Mouse (Mus musculus): ENCODE data around the gene Rab3a. TPM values are rescaled to one million over a fixed set of nuclear protein-coding genes. Genes with fewer than 3 reads are reported as not detected.

The Rab3a gene
- total RNA-seq (2022): 100 to 1,000 TPM; 732 to 771 (median 756) TPM

GRCm38 (mm10) chr8:70754043-70754870, at the start of gene Rab3a:
Gene Rab3a (plus strand): TSS chr8:70754679.
- DNase-seq (ENCODE audit: low spot score in 2 of 2): peak; percentile 97 to 98

GRCm38 (mm10) chr8:70708281-70708680, 46.2 kb upstream of the Rab3a start:
- DNase-seq (ENCODE audit: low spot score in 2 of 2): no peak

GRCm38 (mm10) chr8:70709794-70710193, 44.7 kb upstream of the Rab3a start:
- DNase-seq (ENCODE audit: low spot score in 2 of 2): no peak

GRCm38 (mm10) chr8:70710296-70710695, 44.2 kb upstream of the Rab3a start:
- no peak for DNase-seq (ENCODE audit: low spot score in 2 of 2)

- no peak for DNase-seq (ENCODE audit: low spot score in 2 of 2)
These were observed 43.4 kb upstream of the Rab3a start for GRCm38 (mm10) chr8:70711041-70711440.

GRCm38 (mm10) chr8:70713991-70714390, 40.5 kb upstream of the Rab3a start:
- no peak for DNase-seq (ENCODE audit: low spot score in 2 of 2)

GRCm38 (mm10) chr8:70715086-70715485, 39.4 kb upstream of the Rab3a start:
- no peak for DNase-seq (ENCODE audit: low spot score in 2 of 2)

GRCm38 (mm10) chr8:70716521-70717400, 37.7 kb upstream of the Rab3a start:
- no peak for DNase-seq (ENCODE audit: low spot score in 2 of 2)

- no peak for DNase-seq (ENCODE audit: low spot score in 2 of 2)
These were observed 36.2 kb upstream of the Rab3a start, which contains the start of gene Gm3336 for GRCm38 (mm10) chr8:70718297-70718696. Gene Gm3336 (plus strand): TSS chr8:70718543.

- DNase-seq (ENCODE audit: low spot score in 2 of 2): no peak
These were observed 34.6 kb upstream of the Rab3a start for GRCm38 (mm10) chr8:70719796-70720270.

GRCm38 (mm10) chr8:70720739-70721138, 33.7 kb upstream of the Rab3a start:
- DNase-seq (ENCODE audit: low spot score in 2 of 2): peak in 1 of 2 experiments; percentile 86

- DNase-seq (ENCODE audit: low spot score in 2 of 2): no peak
These were observed 32.9 kb upstream of the Rab3a start for GRCm38 (mm10) chr8:70721601-70722000.

- DNase-seq (ENCODE audit: low spot score in 2 of 2): no peak
These were observed 30.8 kb upstream of the Rab3a start, which contains the start of gene Pde4c for GRCm38 (mm10) chr8:70723486-70724210. Gene Pde4c (plus strand): TSS chr8:70723720.

- DNase-seq (ENCODE audit: low spot score in 2 of 2): no peak
These were observed 30.3 kb upstream of the Rab3a start for GRCm38 (mm10) chr8:70724216-70724615.

GRCm38 (mm10) chr8:70725792-70726447, 28.6 kb upstream of the Rab3a start:
- no peak for DNase-seq (ENCODE audit: low spot score in 2 of 2)

- DNase-seq (ENCODE audit: low spot score in 2 of 2): no peak
These were observed 27.8 kb upstream of the Rab3a start for GRCm38 (mm10) chr8:70726721-70727120.

GRCm38 (mm10) chr8:70729808-70730475, 24.5 kb upstream of the Rab3a start:
- no peak for DNase-seq (ENCODE audit: low spot score in 2 of 2)

GRCm38 (mm10) chr8:70730956-70731355, 23.5 kb upstream of the Rab3a start:
- DNase-seq (ENCODE audit: low spot score in 2 of 2): no peak

GRCm38 (mm10) chr8:70737705-70738104, 16.8 kb upstream of the Rab3a start:
- no peak for DNase-seq (ENCODE audit: low spot score in 2 of 2)

- DNase-seq (ENCODE audit: low spot score in 2 of 2): no peak
These were observed 16.3 kb upstream of the Rab3a start for GRCm38 (mm10) chr8:70738211-70738610.

All from layer of hippocampus, adult 8-10 months (tissue).